Mouse (Mus musculus) embryonic facial prominence, embryonic 12.5 days (tissue): ENCODE results near the gene Slc45a1. TPM values are rescaled to one million over a fixed set of nuclear protein-coding genes. Genes with fewer than 3 reads are reported as not detected.

Experiments
- ATAC-seq: fragments of 200-750 bp; cut with Nextera tagmentation; 2 replicates; pipeline ENCODE4 v1.8.0; 2017; ENCODE audit not compliant: insufficient number of reproducible peaks, insufficient read depth, low FRiP score, low TSS enrichment
- H3K27ac ChIP-seq: fragments of 300-500 bp; sonication (generic); 2 replicates; pipeline ENCODE4 v1.5.1; 2016; ENCODE audit warnings: mild to moderate bottlenecking
- H3K27me3 ChIP-seq: fragments of 300-500 bp; sonication (generic); 2 replicates; pipeline ENCODE4 v1.6.1; 2016; ENCODE audit warnings: mild to moderate bottlenecking, moderate library complexity
- H3K36me3 ChIP-seq: fragments of 300-500 bp; sonication (generic); 2 replicates; pipeline ENCODE4 v1.6.1; 2016; ENCODE audit warnings: mild to moderate bottlenecking
- H3K4me1 ChIP-seq: fragments of 300-500 bp; sonication (generic); 2 replicates; pipeline ENCODE4 v1.6.1; 2016
- H3K4me2 ChIP-seq: fragments of 300-500 bp; sonication (generic); replicated peaks from 2 replicates; pipeline ENCODE4 v1.6.1; 2016; ENCODE audit warnings: mild to moderate bottlenecking, moderate library complexity
- H3K4me3 ChIP-seq: fragments of 300-500 bp; sonication (generic); 2 replicates; pipeline ENCODE4 v1.5.1; 2016; ENCODE audit warnings: mild to moderate bottlenecking
- H3K9ac ChIP-seq: fragments of 300-500 bp; sonication (generic); 2 replicates; pipeline ENCODE4 v1.6.1; 2016; ENCODE audit warnings: mild to moderate bottlenecking, moderate library complexity
- H3K9me3 ChIP-seq: fragments of 300-500 bp; sonication (generic); 2 replicates; pipeline ENCODE4 v1.6.1; 2016; ENCODE audit warnings: mild to moderate bottlenecking, moderate library complexity
- WGBS: fragments of 180-500 bp; shearing (Covaris S2); methylation state at CpG from one replicate; pipeline ENCODE4 v1.1.7; 2016; 5-methylcytosine and 5-hydroxymethylcytosine counted together
- polyA plus RNA-seq: library from polyadenylated mRNA; unstranded; fragments of >200 nt; fragmentation: Nextera tagmentation; extraction: Ambion mirVana; gene quantifications from 2 replicates; pipeline ENCODE4 v1.2.1, GENCODE M21; 2016

Slc45a1 gene
- polyA plus RNA-seq, 1 experiment from 2014 or later, result 1.3 TPM

- no peak overlapping the region for H3K4me3 ChIP-seq
- no peaks in the 10 kb centered on the region for H3K27me3 ChIP-seq
- no peaks in the 10 kb centered on the region for H3K36me3 ChIP-seq
- ATAC-seq, result no peak
- H3K4me1 ChIP-seq, result peaks cover 20% of the 10 kb centered on the region
- H3K9me3 ChIP-seq, result no peaks in the 10 kb centered on the region
- H3K27ac ChIP-seq, result peak overlapping the region; percentile 33; the same call in 1 of the 2 replicates
- WGBS, result 66% methylated on average over 3 of the region's 3 CpGs
- no peak overlapping the region for H3K9ac ChIP-seq
- no peak overlapping the region for H3K4me2 ChIP-seq
These were observed 52.6 kb downstream of the Slc45a1 start for GRCm38 (mm10) chr4:150599119-150599992.

DNA sequence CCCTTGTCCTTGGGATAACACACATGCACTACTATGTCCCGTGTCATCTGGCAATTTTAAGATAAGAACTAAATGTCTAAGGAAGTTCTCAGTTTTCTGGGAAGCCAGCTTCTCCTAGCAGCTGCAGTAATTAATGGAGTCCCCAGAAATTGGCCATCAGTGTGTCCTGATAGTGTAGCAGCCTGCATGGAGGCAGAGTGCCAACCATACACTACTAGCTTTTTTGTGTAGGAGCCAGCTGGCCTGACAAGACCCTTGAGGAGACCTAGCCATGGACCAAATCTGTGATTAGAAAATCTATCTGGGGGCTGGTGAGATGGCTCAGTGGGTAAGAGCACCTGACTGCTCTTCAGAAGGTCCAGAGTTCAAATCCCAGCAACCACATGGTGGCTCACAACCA lies 53.3 kb downstream of the Slc45a1 start:
- H3K27ac ChIP-seq, result no peak overlapping the region
- no peak overlapping the region for H3K4me2 ChIP-seq
- ATAC-seq, result no peak
- 57% methylated on average over 1 of the region's 1 CpGs for WGBS
- peaks cover 20% of the 10 kb centered on the region for H3K4me1 ChIP-seq
- no peak overlapping the region for H3K9ac ChIP-seq
- no peaks in the 10 kb centered on the region for H3K9me3 ChIP-seq
- no peaks in the 10 kb centered on the region for H3K27me3 ChIP-seq
- no peaks in the 10 kb centered on the region for H3K36me3 ChIP-seq
- no peak overlapping the region for H3K4me3 ChIP-seq

DNA sequence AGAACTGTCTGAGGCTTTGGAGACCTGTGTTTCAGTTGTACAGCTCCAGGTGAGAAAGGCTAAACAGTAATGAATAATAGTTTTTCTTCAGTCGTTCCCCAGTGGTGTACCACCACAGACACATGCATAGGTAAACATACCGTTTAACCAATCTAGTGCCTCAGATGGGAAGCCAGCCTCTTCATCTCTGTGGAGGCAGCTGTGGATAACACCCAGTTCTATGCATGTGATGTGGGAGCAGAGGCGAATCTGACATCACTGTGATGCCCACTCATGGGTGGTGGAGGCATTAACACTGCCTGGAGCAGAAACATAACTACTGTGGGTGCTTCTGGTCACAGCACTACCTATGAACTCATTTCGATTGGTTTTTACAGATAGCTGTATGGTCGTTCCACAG lies 56.0 kb downstream of the Slc45a1 start:
- Histone ChIP-seq H3K27ac (no peak overlapping the region), H3K4me1 (peaks cover 30% of the 10 kb centered on the region), H3K36me3 (no peaks in the 10 kb centered on the region), H3K27me3 (no peaks in the 10 kb centered on the region), H3K9me3 (no peaks in the 10 kb centered on the region), H3K4me3 (no peak overlapping the region), H3K4me2 (no peak overlapping the region), H3K9ac (no peak overlapping the region)
- ATAC-seq, result no peak
- 85% methylated on average over 5 of the region's 5 CpGs for WGBS

DNA sequence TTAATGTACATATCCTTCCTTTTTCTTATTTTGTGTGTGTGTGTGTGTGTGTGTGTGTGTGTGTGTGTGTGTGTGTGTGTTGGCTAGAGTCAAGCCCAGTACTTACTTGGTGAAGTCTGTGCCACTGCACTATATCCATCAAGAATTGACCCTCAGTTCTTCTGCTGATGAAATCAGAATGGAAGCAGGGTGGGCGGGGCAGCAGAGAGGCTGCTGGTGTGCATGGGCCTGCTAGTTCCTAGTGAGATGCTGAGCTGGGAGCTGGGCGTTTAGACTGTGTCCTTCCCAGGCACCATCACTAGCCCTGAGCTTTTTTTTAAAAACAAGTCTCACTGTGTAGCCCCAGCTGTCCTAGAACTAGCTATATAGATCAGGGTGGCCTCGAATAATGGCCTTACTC lies 56.9 kb downstream of the Slc45a1 start:
- Histone ChIP-seq H3K4me2 (no peak overlapping the region), H3K27ac (no peak overlapping the region), H3K4me1 (peaks cover 39% of the 10 kb centered on the region), H3K9me3 (no peaks in the 10 kb centered on the region), H3K27me3 (no peaks in the 10 kb centered on the region), H3K4me3 (no peak overlapping the region), H3K9ac (no peak overlapping the region), H3K36me3 (no peaks in the 10 kb centered on the region)
- ATAC-seq, result no peak
- 83% methylated on average over 3 of the region's 3 CpGs for WGBS

- no peaks in the 10 kb centered on the region for H3K9me3 ChIP-seq
- no peak for ATAC-seq
- H3K4me3 ChIP-seq, result no peak overlapping the region
- no peak overlapping the region for H3K4me2 ChIP-seq
- no peak overlapping the region for H3K27ac ChIP-seq
- 94% methylated on average over 4 of the region's 4 CpGs for WGBS
- H3K27me3 ChIP-seq, result no peaks in the 10 kb centered on the region
- peaks cover 39% of the 10 kb centered on the region for H3K4me1 ChIP-seq
- no peak overlapping the region for H3K9ac ChIP-seq
- H3K36me3 ChIP-seq, result no peaks in the 10 kb centered on the region
These were observed 57.6 kb downstream of the Slc45a1 start for GRCm38 (mm10) chr4:150594298-150594829.

GRCm38 (mm10) chr4:150593473-150594217 lies 58.3 kb downstream of the Slc45a1 start:
- no peak for ATAC-seq
- WGBS, result 73% methylated on average over 4 of the region's 4 CpGs
- H3K36me3 ChIP-seq, result no peaks in the 10 kb centered on the region

GRCm38 (mm10) chr4:150592087-150592486 lies 59.9 kb downstream of the Slc45a1 start:
- no peak for ATAC-seq

More at GRCm38 (mm10) chr4:150593473-150594217, 58.3 kb downstream of the Slc45a1 start:
- H3K4me1 ChIP-seq, result peaks cover 36% of the 10 kb centered on the region
- no peaks in the 10 kb centered on the region for H3K27me3 ChIP-seq
- H3K27ac ChIP-seq, result no peak overlapping the region
- H3K9me3 ChIP-seq, result no peaks in the 10 kb centered on the region
- H3K4me2 ChIP-seq, result no peak overlapping the region
- H3K9ac ChIP-seq, result no peak overlapping the region
- no peak overlapping the region for H3K4me3 ChIP-seq

GRCm38 (mm10) chr4:150591602-150592001 lies 60.4 kb downstream of the Slc45a1 start:
- WGBS, result 55% methylated on average over 4 of the region's 4 CpGs
- Histone ChIP-seq H3K4me3 (no peak overlapping the region), H3K4me1 (peaks cover 41% of the 10 kb centered on the region), H3K9ac (no peak overlapping the region), H3K36me3 (no peaks in the 10 kb centered on the region), H3K27me3 (no peaks in the 10 kb centered on the region), H3K9me3 (no peaks in the 10 kb centered on the region), H3K4me2 (no peak overlapping the region), H3K27ac (peak overlapping the region; percentile 37; the same call in 1 of the 2 replicates)
- no peak for ATAC-seq

More at GRCm38 (mm10) chr4:150592087-150592486, 59.9 kb downstream of the Slc45a1 start:
- Histone ChIP-seq H3K9me3 (no peaks in the 10 kb centered on the region), H3K4me3 (no peak overlapping the region), H3K27me3 (no peaks in the 10 kb centered on the region), H3K4me2 (no peak overlapping the region), H3K4me1 (peaks cover 37% of the 10 kb centered on the region), H3K36me3 (no peaks in the 10 kb centered on the region), H3K27ac (no peak overlapping the region), H3K9ac (no peak overlapping the region)
- WGBS, result 83% methylated on average over 6 of the region's 6 CpGs

GRCm38 (mm10) chr4:150590621-150591282 lies 61.2 kb downstream of the Slc45a1 start:
- no peak overlapping the region for H3K4me2 ChIP-seq
- H3K9me3 ChIP-seq, result no peaks in the 10 kb centered on the region
- no peak overlapping the region for H3K4me3 ChIP-seq
- 0 out of 2 replicates have a peak overlapping the region, but pooled peaks have one; percentile 37 for H3K27ac ChIP-seq
- 37% methylated on average over 3 of the region's 3 CpGs for WGBS
- H3K4me1 ChIP-seq, result peaks cover 43% of the 10 kb centered on the region
- H3K27me3 ChIP-seq, result no peaks in the 10 kb centered on the region
- H3K36me3 ChIP-seq, result no peaks in the 10 kb centered on the region
- H3K9ac ChIP-seq, result no peak overlapping the region
- ATAC-seq, result no peak

DNA sequence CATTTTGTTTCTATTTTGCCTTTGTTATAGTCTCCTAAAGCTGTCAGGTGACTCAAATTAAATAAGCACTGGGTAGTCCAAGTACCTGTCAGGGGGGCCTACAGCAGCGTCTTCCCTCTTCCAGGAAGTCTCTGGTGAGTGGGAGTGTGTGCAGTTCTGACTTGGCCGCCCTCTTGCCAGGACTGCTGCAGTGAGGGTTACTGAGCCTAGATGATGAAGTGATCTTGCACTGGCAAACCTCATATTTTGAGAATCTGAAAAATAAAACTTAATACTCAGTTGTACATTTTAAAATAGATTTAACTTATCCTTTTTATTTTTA lies 63.7 kb downstream of the Slc45a1 start:
- no peak overlapping the region for H3K4me2 ChIP-seq
- no peak overlapping the region for H3K27ac ChIP-seq
- H3K9me3 ChIP-seq, result no peaks in the 10 kb centered on the region
- H3K4me1 ChIP-seq, result peaks cover 54% of the 10 kb centered on the region
- H3K27me3 ChIP-seq, result no peaks in the 10 kb centered on the region
- 76% methylated on average over 2 of the region's 2 CpGs for WGBS
- no peaks in the 10 kb centered on the region for H3K36me3 ChIP-seq
- H3K4me3 ChIP-seq, result no peak overlapping the region
- no peak for ATAC-seq
- no peak overlapping the region for H3K9ac ChIP-seq

- peak overlapping the region; percentile 11; the same call in 1 of the 2 replicates for H3K27ac ChIP-seq
- no peaks in the 10 kb centered on the region for H3K27me3 ChIP-seq
- H3K36me3 ChIP-seq, result no peaks in the 10 kb centered on the region
- no peaks in the 10 kb centered on the region for H3K9me3 ChIP-seq
- no peak overlapping the region for H3K4me2 ChIP-seq
- no peak overlapping the region for H3K9ac ChIP-seq
- WGBS, result 79% methylated on average over 8 of the region's 8 CpGs
- ATAC-seq, result no peak
- peaks cover 59% of the 10 kb centered on the region for H3K4me1 ChIP-seq
- H3K4me3 ChIP-seq, result no peak overlapping the region
These were observed 64.2 kb downstream of the Slc45a1 start for GRCm38 (mm10) chr4:150587597-150588299.
